Mouse (Mus musculus): ENCODE data around the gene Cryba2. TPM values are rescaled to one million over a fixed set of nuclear protein-coding genes. Genes with fewer than 3 reads are reported as not detected.
A peak's percentile ranks its signal among the peaks of the same experiment; 100 is the strongest.

Gene Cryba2
- polyA plus RNA-seq, 1 experiment from 2014 or later, result not detected

MicroRNA genes within 50 kb of the gene (microRNA counts, 519-probe panel; counts per million panel counts)
- 322 counts per million, percentile 70 among the panel's probes with 10 or more counts for microRNA mmu-miR-375

Small RNA genes lying within 50 kb of the gene (microRNA-seq; reads per million reads assigned to microRNA genes)
- gene Mir375, result 13.7 reads per million, percentile 26 among the genes with 10 or more reads in this experiment

Other genes with a start within 250 kb of the Cryba2 start
- 12.3 and 13.2 TPM in 2 replicates for gene Ttll4, start 231.4 kb downstream of the Cryba2 start, polyA plus RNA-seq (2014; fragmentation: Nextera tagmentation; extraction: Ambion mirVana)
- gene Cyp27a1, start 179.6 kb downstream of the Cryba2 start, polyA plus RNA-seq (2014; fragmentation: Nextera tagmentation; extraction: Ambion mirVana), result 16.3 and 19.1 TPM in 2 replicates
- gene Prkag3, start 143.9 kb downstream of the Cryba2 start, polyA plus RNA-seq (2014; fragmentation: Nextera tagmentation; extraction: Ambion mirVana), result 4.9 and 6.1 TPM in 2 replicates
- 0.36 TPM in 1 of 2 replicates, not detected in the other for gene Wnt6, start 121.3 kb downstream of the Cryba2 start, polyA plus RNA-seq (2014; fragmentation: Nextera tagmentation; extraction: Ambion mirVana)
- not detected in 2 replicates for gene Wnt10a, start 101.6 kb downstream of the Cryba2 start, polyA plus RNA-seq (2014; fragmentation: Nextera tagmentation; extraction: Ambion mirVana)
- 0.11 TPM in 1 of 2 replicates, not detected in the other for gene Cdk5r2, start 38.2 kb downstream of the Cryba2 start, polyA plus RNA-seq (2014; fragmentation: Nextera tagmentation; extraction: Ambion mirVana)
- gene Fev, start 7.7 kb downstream of the Cryba2 start, polyA plus RNA-seq (2014; fragmentation: Nextera tagmentation; extraction: Ambion mirVana), result 1.3 and 1.9 TPM in 2 replicates
- not detected in 2 replicates for gene Cfap65, start 42.5 kb upstream of the Cryba2 start, polyA plus RNA-seq (2014; fragmentation: Nextera tagmentation; extraction: Ambion mirVana)
- gene Ihh, start 58.5 kb upstream of the Cryba2 start, polyA plus RNA-seq (2014; fragmentation: Nextera tagmentation; extraction: Ambion mirVana), result 0.14 TPM in 1 of 2 replicates, not detected in the other
- 7.6 and 7.8 TPM in 2 replicates for gene Nhej1, start 232.1 kb upstream of the Cryba2 start, polyA plus RNA-seq (2014; fragmentation: Nextera tagmentation; extraction: Ambion mirVana)
- 0.72 and 1.4 TPM in 2 replicates for gene Slc23a3, start 240.7 kb upstream of the Cryba2 start, polyA plus RNA-seq (2014; fragmentation: Nextera tagmentation; extraction: Ambion mirVana)
- 34.3 and 34.7 TPM in 2 replicates for gene Cnppd1, start 249.6 kb upstream of the Cryba2 start, polyA plus RNA-seq (2014; fragmentation: Nextera tagmentation; extraction: Ambion mirVana)
- 38.9 and 42.2 TPM in 2 replicates for gene Retreg2, start 249.6 kb upstream of the Cryba2 start, polyA plus RNA-seq (2014; fragmentation: Nextera tagmentation; extraction: Ambion mirVana)

Data from heart, embryonic 14.5 days (tissue).